Mouse (Mus musculus) ovary, postnatal 10 days (tissue): ENCODE data around the gene Cenpa.
A peak's percentile ranks its signal among the peaks of the same experiment; 100 is the strongest.

Experiments used
- DNase-seq: peaks from one replicate; pipeline ENCODE4 v3.0.0; 2022; ENCODE audit warnings: low spot score

Cenpa gene

GRCm38 (mm10) chr5:30666391-30667195 lies at the start of gene Cenpa:
Gene Cenpa, plus strand, starts transcription at chr5:30666777.
- peak; percentile 54 for DNase-seq

- no peak for DNase-seq
These were observed 49.2 kb upstream of the Cenpa start for GRCm38 (mm10) chr5:30617357-30617756.

- no peak for DNase-seq
These were observed 48.7 kb upstream of the Cenpa start for GRCm38 (mm10) chr5:30617851-30618250.

- no peak for DNase-seq
These were observed 48.1 kb upstream of the Cenpa start for GRCm38 (mm10) chr5:30618376-30619003.

DNA sequence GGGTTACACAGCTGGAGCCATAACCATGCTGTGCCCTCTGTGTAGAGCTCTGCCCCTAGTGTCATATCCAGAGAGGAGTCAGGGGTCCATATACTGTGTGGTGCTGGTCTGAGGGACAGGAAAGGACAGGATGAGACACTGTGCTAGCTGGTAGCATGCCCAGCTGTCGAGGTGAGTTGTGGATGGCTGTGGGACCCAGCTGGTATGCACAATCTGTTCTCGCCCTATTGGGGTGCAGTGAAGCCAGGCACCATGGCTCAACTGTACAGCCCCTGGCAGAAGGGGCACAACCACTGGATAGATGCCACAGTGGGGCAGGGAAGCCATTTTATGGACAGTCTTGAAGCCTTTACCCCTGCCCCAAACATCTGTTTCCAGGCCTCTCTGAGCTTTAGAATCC lies 47.4 kb upstream of the Cenpa start:
- DNase-seq, result no peak

- no peak for DNase-seq
These were observed 46.0 kb upstream of the Cenpa start for GRCm38 (mm10) chr5:30620567-30620966.

DNA sequence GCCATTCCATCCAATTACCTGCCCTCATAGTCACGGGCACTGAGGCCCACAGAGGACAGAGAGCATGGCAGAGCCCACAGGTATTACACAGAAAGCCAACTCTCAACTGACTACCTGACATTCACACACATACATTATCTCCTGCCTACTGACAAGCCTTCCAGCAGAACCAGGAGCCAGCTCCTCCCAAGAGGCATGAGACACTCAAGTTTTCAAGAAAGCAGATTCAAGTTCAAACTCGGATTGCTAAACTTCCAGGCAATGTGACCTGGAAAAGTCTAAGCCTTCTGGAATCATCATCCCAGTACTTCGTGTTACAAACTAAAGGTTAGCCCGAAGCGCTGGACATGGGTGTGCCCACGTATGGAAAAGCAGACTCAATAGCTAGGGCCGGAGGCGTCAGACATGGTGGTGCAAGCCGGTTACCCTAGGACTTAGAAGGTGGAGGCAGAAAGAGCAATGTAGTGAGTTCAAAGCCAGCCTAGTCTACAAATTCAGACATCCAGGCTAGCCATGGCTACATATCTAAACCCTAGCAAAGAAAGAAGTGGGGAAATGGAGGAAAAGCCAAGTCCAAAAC lies 45.3 kb upstream of the Cenpa start:
- DNase-seq, result no peak

DNA sequence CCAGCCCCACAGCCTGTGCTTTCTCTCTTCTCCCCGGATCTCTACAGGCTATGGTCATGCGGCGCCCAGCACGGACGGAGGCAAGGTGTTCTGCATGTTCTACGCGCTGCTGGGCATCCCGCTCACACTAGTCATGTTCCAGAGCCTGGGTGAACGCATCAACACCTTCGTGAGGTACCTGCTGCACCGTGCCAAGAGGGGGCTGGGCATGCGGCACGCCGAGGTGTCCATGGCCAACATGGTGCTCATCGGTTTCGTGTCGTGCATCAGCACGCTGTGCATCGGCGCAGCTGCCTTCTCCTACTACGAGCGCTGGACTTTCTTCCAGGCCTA lies 44.8 kb upstream of the Cenpa start:
- DNase-seq, result no peak

GRCm38 (mm10) chr5:30622177-30622840 lies 44.3 kb upstream of the Cenpa start:
- DNase-seq, result no peak

DNA sequence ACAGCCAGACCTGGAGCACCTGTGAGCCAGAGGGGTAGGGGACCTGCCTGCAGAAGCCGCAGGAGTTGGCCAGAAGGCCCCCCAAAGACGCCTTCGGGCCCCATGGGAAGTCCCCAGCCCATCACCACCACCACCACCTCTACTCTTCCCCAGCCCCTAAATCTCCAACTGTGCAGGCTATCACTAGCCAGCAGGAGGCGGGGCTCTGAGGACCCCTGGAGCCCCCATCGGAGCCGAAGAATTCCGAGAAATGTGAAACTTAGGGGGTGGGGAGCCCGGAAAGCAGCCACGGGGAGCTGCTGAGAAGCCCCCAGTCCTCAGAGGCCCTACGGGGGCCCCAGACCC lies 43.8 kb upstream of the Cenpa start:
- DNase-seq, result no peak

DNA sequence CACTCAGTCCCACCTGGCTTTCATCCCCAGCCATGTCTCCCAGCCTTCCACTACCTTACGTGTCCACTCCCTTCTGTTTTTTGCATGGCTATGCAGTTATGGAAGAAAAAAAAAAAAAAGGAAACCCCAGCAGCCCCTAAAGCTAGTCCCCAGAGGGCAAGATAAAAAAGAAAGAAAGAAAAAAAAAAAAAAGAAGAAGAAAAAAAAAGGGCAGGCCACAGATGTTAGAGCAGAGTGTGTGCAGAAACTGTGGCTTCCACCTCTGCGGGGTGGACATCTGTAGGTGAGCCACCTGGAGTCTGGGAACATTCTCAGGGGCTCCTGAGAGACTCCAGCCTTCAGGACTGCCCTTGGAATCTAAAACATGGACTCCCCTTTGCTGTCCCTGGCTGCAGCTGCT lies 43.2 kb upstream of the Cenpa start:
- DNase-seq, result no peak

DNA sequence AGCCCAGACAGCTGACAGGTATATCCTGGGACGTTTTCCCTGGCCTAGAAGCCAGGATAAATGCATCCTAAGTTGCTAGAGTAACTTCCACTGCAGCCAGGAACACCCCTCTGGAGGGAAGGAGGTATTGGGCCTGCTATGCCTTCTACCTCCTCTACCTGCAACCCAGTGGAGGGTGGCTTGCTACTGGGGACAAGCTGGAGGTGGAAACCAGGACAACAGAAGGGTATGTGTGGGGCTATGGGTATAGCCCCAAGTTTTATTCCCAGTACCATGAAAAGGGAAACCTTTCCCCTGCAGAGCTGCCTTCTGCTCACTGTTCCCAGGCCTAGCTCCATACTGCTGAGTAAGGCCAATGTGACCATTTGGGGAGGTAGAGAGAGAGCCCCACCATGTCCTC lies 42.3 kb upstream of the Cenpa start:
- no peak for DNase-seq

GRCm38 (mm10) chr5:30624908-30625307 lies 41.7 kb upstream of the Cenpa start:
- no peak for DNase-seq

DNA sequence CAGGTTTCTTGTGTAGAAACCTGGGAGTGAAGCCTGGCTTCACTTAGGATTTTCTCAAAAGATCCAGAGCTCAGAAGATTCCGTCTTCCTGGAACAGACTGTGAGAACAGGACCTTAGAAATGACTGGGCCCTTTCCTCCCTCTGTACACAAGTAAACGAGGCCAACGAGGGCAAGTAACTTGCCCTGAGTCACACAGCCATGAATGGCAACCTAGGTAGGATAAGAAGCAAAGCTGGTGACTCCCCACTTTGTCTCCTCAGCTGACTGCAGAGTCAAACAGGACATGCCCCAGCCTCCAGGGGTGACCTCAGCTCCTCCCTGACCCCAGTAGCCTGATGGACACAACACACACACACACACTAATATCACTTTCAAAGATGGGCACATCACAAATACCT lies 41.2 kb upstream of the Cenpa start:
- DNase-seq, result no peak

- DNase-seq, result no peak
These were observed 40.1 kb upstream of the Cenpa start for GRCm38 (mm10) chr5:30626331-30627105.

DNA sequence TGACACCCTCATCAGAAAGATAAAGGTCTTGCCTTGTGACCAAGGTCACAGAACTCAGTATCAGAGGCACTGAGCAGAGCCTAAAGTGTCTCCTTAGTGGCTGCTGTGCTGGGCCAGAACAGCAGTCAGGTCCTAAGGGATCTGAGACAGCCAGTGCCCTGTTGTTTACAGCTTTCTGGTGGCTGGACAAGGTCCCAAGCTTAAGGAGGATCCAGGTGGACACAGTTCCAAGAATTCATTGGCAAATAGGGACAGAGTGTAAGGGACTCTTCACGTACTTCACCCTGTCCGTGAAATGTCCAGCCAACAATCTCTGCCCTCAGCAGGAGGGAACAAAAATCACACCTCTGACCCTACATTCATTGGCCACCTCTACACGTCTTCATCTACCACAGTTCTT lies 38.1 kb upstream of the Cenpa start:
- no peak for DNase-seq

GRCm38 (mm10) chr5:30630401-30630800 lies 36.2 kb upstream of the Cenpa start:
- no peak for DNase-seq

- DNase-seq, result no peak
These were observed 34.4 kb upstream of the Cenpa start for GRCm38 (mm10) chr5:30632134-30632533.

- DNase-seq, result no peak
These were observed 29.6 kb upstream of the Cenpa start for GRCm38 (mm10) chr5:30636994-30637393.

DNA sequence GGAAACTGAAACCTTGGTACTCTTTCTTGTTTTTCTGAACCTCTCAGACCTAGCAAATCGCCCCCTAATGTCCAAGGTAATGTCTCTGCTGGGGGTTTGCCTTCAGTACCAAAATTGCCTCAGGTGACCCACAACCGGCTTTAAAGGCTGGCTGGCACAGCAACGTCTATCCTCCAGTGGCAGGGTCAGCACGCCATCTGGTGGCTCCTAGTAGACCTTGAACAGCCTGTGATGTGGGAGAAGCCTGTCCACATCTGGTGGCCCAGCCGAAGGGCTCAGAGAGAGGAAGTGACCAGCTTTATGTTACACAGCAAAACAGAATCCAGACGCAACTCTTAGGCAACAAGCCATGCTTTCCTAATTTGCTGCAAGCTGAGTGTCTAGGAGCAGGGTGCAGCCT lies 28.5 kb upstream of the Cenpa start:
- peak; percentile 54 for DNase-seq

DNA sequence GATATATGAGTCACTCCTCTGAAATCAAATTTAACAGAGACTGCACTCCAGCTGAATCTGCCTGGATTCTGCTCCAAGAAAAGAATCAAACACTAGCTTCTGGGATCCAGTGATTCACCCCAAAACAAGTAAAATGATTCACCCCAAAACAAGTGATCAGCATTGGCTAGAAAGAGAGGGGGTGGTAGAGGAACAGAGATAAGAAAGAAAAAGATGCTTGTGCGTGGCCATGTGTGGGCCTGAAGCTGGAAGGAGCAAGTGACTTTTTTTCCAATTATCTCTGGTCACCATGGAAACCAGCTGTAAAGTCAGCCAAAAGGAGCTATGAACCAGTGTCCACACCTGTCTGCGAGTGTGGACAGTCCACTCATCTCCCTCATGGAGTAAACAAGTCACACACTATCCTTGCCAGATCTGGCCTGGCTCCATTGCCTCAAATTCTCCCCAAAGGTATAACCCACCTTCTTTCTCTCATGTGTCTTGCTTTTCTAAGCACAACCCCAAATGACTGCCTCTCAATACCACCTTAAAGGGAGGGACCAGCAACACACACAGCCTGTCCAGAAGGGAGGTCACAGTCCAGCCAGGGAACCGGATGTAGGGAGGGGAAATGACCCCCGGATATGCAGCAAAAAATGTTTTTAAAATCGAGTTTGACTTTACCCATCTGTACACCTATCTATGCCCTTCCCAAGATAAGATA lies 22.9 kb upstream of the Cenpa start:
- no peak for DNase-seq

- no peak for DNase-seq
These were observed 20.5 kb upstream of the Cenpa start for GRCm38 (mm10) chr5:30646036-30646435.
